Mouse (Mus musculus): Measurements from ENCODE around the gene Marcksl1.

Marcksl1 gene

GRCm38 (mm10) chr4:129556532-129557223 lies 43.3 kb downstream of the Marcksl1 start:
- DNase-seq (ENCODE audit: low spot score in 2 of 2) = peak; percentile 47 to 58

- DNase-seq (ENCODE audit: low spot score in 2 of 2) = no peak
Measured at GRCm38 (mm10) chr4:129557256-129557808, 44.0 kb downstream of the Marcksl1 start.

- DNase-seq (ENCODE audit: low spot score in 2 of 2) = no peak
Measured at GRCm38 (mm10) chr4:129558321-129558955, 45.1 kb downstream of the Marcksl1 start.

GRCm38 (mm10) chr4:129561184-129561583 lies 47.8 kb downstream of the Marcksl1 start:
- no peak for DNase-seq (ENCODE audit: low spot score in 2 of 2)

GRCm38 (mm10) chr4:129563718-129564117 lies 50.3 kb downstream of the Marcksl1 start:
- no peak for DNase-seq (ENCODE audit: low spot score in 2 of 2)

- DNase-seq (ENCODE audit: low spot score in 2 of 2) = no peak
Measured at GRCm38 (mm10) chr4:129565139-129565538, 51.8 kb downstream of the Marcksl1 start.

Measured in frontal cortex, postnatal 25 days (tissue).